Mouse (Mus musculus) forebrain, postnatal 0 days (tissue): ENCODE results near the gene Pradc1. TPM values are rescaled to one million over a fixed set of nuclear protein-coding genes. Genes with fewer than 3 reads are reported as not detected.

Experiments
- ATAC-seq: fragments of 200-750 bp; cut with Nextera tagmentation; 2 replicates; pipeline ENCODE4 v1.8.0; 2017; ENCODE audit warnings: mild to moderate bottlenecking, moderate library complexity
- DNase-seq: peaks from one replicate; pipeline ENCODE4 v3.0.0-alpha.2; 2015
- H3K27ac ChIP-seq: fragments of 300-500 bp; sonication (generic); 2 replicates; pipeline ENCODE4 v1.5.1; 2014; ENCODE audit warnings: low read depth, mild to moderate bottlenecking, antibody characterized with exemption, low read length, moderate library complexity, mixed read lengths
- H3K27me3 ChIP-seq: fragments of 300-500 bp; sonication (generic); 2 replicates; pipeline ENCODE4 v1.6.1; 2014; ENCODE audit warnings: mild to moderate bottlenecking, low read length, mixed read lengths; ENCODE audit not compliant: insufficient read depth
- H3K36me3 ChIP-seq: fragments of 300-500 bp; sonication (generic); 2 replicates; pipeline ENCODE4 v1.6.1; 2014; ENCODE audit warnings: mild to moderate bottlenecking, moderate library complexity; ENCODE audit not compliant: insufficient read depth
- H3K4me1 ChIP-seq: fragments of 300-500 bp; sonication (generic); 2 replicates; pipeline ENCODE4 v1.6.1; 2014; ENCODE audit warnings: antibody characterized with exemption; ENCODE audit not compliant: insufficient read depth
- H3K4me2 ChIP-seq: fragments of 300-500 bp; sonication (generic); 2 replicates; pipeline ENCODE4 v1.6.1; 2014; ENCODE audit warnings: low read depth, mild to moderate bottlenecking, moderate library complexity
- H3K4me3 ChIP-seq: fragments of 300-500 bp; sonication (generic); 2 replicates; pipeline ENCODE4 v1.5.1; 2014; ENCODE audit warnings: low read depth, low read length, mixed read lengths
- H3K9ac ChIP-seq: fragments of 300-500 bp; sonication (generic); 2 replicates; pipeline ENCODE4 v1.6.1; 2014; ENCODE audit warnings: mild to moderate bottlenecking
- H3K9me3 ChIP-seq: fragments of 300-500 bp; sonication (generic); 2 replicates; pipeline ENCODE4 v1.6.1; 2016; ENCODE audit warnings: low read length
- CTCF ChIP-seq: sonication (generic); IDR thresholded peaks from 2 replicates; pipeline ENCODE4 v1.5.1; 2016; ENCODE audit warnings: antibody characterized with exemption, control low read depth, low read depth
- whole genome bisulfite sequencing: fragments of 180-500 bp; shearing (Covaris S2); extraction: QIAGEN DNeasy Blood & Tissue Kit; methylation state at CpG from one replicate; pipeline ENCODE4 v1.1.7; 2014; 5-methylcytosine and 5-hydroxymethylcytosine counted together
- polyA plus RNA-seq: library from polyadenylated mRNA; unstranded; fragments of >200 nt; fragmentation: Nextera tagmentation; extraction: Ambion mirVana; gene quantifications from 2 replicates; pipeline ENCODE4 v1.2.1, GENCODE M21; 2015
- total RNA-seq: library from RNA; depleted of rRNA; stranded (reverse); fragments of >200 nt; gene quantifications from 2 replicates; pipeline ENCODE4 v1.2.3, GENCODE M21; 2014

The Pradc1 gene
- total and polyA plus RNA-seq, 2 experiments from 2014 or later, result 7.1 to 31.3 TPM

- no peaks in the 10 kb centered on the region for H3K9me3 ChIP-seq
- H3K4me3 ChIP-seq, result no peak overlapping the region
- ATAC-seq (no peak), DNase-seq (no peak)
- no peak overlapping the region for H3K9ac ChIP-seq
- peaks cover 44% of the 10 kb centered on the region for H3K36me3 ChIP-seq
- no peaks in the 10 kb centered on the region for H3K4me1 ChIP-seq
- TF ChIP-seq CTCF, result no peak
- no peak overlapping the region for H3K27ac ChIP-seq
- H3K27me3 ChIP-seq, result no peaks in the 10 kb centered on the region
- WGBS, result 88% methylated on average over 3 of the region's 3 CpGs
- no peak overlapping the region for H3K4me2 ChIP-seq
These were observed 23.8 kb upstream of the Pradc1 start for GRCm38 (mm10) chr6:85475581-85475980.

- ATAC-seq (no peak), DNase-seq (no peak)
- TF ChIP-seq CTCF, result no peak
- WGBS, result 59% methylated on average over 5 of the region's 5 CpGs
- H3K4me3 ChIP-seq, result no peak overlapping the region
- no peaks in the 10 kb centered on the region for H3K9me3 ChIP-seq
- H3K9ac ChIP-seq, result no peak overlapping the region
- no peak overlapping the region for H3K27ac ChIP-seq
- H3K27me3 ChIP-seq, result no peaks in the 10 kb centered on the region
- peaks cover 53% of the 10 kb centered on the region for H3K36me3 ChIP-seq
- no peak overlapping the region for H3K4me2 ChIP-seq
- H3K4me1 ChIP-seq, result no peaks in the 10 kb centered on the region
These were observed 20.8 kb upstream of the Pradc1 start for GRCm38 (mm10) chr6:85472542-85472941.

GRCm38 (mm10) chr6:85471962-85472361, 20.2 kb upstream of the Pradc1 start:
- DNase-seq (no peak), ATAC-seq (no peak)
- 56% methylated on average over 8 of the region's 8 CpGs for WGBS
- no peaks in the 10 kb centered on the region for H3K4me1 ChIP-seq
- no peak overlapping the region for H3K4me3 ChIP-seq
- no peak overlapping the region for H3K9ac ChIP-seq
- TF ChIP-seq CTCF, result no peak
- H3K36me3 ChIP-seq, result peaks cover 58% of the 10 kb centered on the region
- H3K9me3 ChIP-seq, result no peaks in the 10 kb centered on the region
- no peak overlapping the region for H3K4me2 ChIP-seq
- no peaks in the 10 kb centered on the region for H3K27me3 ChIP-seq
- no peak overlapping the region for H3K27ac ChIP-seq

- WGBS, result 69% methylated on average over 5 of the region's 5 CpGs
- H3K36me3 ChIP-seq, result peaks cover 76% of the 10 kb centered on the region
- no peak for TF ChIP-seq CTCF
These were observed 18.1 kb upstream of the Pradc1 start for GRCm38 (mm10) chr6:85469660-85470430.

GRCm38 (mm10) chr6:85465381-85465780, 13.6 kb upstream of the Pradc1 start:
- H3K4me3 ChIP-seq, result no peak overlapping the region
- DNase-seq, result peak; percentile 67
- peaks cover 96% of the 10 kb centered on the region for H3K36me3 ChIP-seq
- no peak overlapping the region for H3K4me2 ChIP-seq
- H3K27ac ChIP-seq, result no peak overlapping the region
- no peaks in the 10 kb centered on the region for H3K27me3 ChIP-seq
- no peaks in the 10 kb centered on the region for H3K9me3 ChIP-seq
- H3K4me1 ChIP-seq, result no peaks in the 10 kb centered on the region
- peak; percentile 70; the same call in 1 of the 2 replicates for ATAC-seq
- no peak overlapping the region for H3K9ac ChIP-seq
- TF ChIP-seq CTCF, result peak; percentile 76

More at GRCm38 (mm10) chr6:85469660-85470430, 18.1 kb upstream of the Pradc1 start:
- Histone ChIP-seq H3K9me3 (no peaks in the 10 kb centered on the region), H3K4me1 (no peaks in the 10 kb centered on the region), H3K4me2 (no peak overlapping the region), H3K27ac (no peak overlapping the region), H3K4me3 (no peak overlapping the region), H3K27me3 (no peaks in the 10 kb centered on the region), H3K9ac (no peak overlapping the region)
- DNase-seq (no peak), ATAC-seq (no peak)

GRCm38 (mm10) chr6:85459621-85460020, 7.9 kb upstream of the Pradc1 start:
- no peaks in the 10 kb centered on the region for H3K27me3 ChIP-seq
- peaks cover 53% of the 10 kb centered on the region for H3K36me3 ChIP-seq
- H3K4me3 ChIP-seq, result no peak overlapping the region
- H3K4me1 ChIP-seq, result peaks cover 6% of the 10 kb centered on the region; the same call in 1 of the 2 replicates
- H3K9ac ChIP-seq, result no peak overlapping the region
- H3K27ac ChIP-seq, result no peak overlapping the region
- DNase-seq (no peak), ATAC-seq (no peak)
- no peak for TF ChIP-seq CTCF
- 86% methylated on average over 2 of the region's 2 CpGs for WGBS
- H3K4me2 ChIP-seq, result no peak overlapping the region
- no peaks in the 10 kb centered on the region for H3K9me3 ChIP-seq

- peak overlapping the region; percentile 82 for H3K4me3 ChIP-seq
- peak overlapping the region; percentile 93 for H3K4me2 ChIP-seq
- ATAC-seq (no peak), DNase-seq (no peak)
- no peaks in the 10 kb centered on the region for H3K9me3 ChIP-seq
- H3K4me1 ChIP-seq, result peaks cover 24% of the 10 kb centered on the region
- no peaks in the 10 kb centered on the region for H3K36me3 ChIP-seq
- WGBS, result 12% methylated on average over 7 of the region's 7 CpGs
- peak overlapping the region; percentile 94 for H3K27ac ChIP-seq
- no peaks in the 10 kb centered on the region for H3K27me3 ChIP-seq
- H3K9ac ChIP-seq, result peak overlapping the region; percentile 66
- TF ChIP-seq CTCF, result no peak
These were observed 1.0 kb upstream of the Pradc1 start for GRCm38 (mm10) chr6:85452816-85453215.
